Mouse (Mus musculus): ENCODE measurements around the gene Fyn. TPM values are rescaled to one million over a fixed set of nuclear protein-coding genes. Genes with fewer than 3 reads are reported as not detected.

Gene Fyn
- polyA plus RNA-seq (2012), result 21.0 and 21.1 TPM in 2 replicates

DNA sequence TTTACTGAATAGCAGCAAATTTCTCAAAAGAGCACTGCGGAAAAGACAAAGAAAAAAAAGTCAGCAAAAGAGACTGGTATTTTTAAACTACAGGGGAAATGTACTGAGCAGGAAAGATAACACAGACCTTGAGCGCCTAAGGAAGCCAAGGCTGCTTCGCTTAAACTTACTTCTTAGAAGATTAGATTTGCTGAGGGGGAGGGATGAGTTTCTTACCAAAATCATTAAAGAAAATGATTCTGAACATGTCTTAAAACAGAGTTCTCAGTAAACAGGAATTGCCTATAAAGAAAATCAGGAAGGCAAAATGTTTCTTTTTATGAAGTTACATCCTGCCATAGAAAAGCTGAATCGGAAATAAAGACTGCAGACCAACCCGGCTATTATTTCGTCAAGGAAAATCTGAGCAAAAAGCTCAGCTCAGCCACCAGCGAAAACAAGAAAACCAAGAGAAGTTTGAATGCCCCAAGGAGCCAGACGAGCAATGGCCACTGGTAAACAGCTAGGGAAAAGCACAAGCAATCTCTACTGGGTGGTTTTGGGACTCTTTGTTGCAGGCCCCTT is at the start of gene Fyn:
Fyn (plus strand) TSS at position 284 of the 564 bp plus-strand sequence.
- no peak for TF ChIP-seq GATA1 (IDR thresholded peaks at IDR 0.05; ENCODE audit: low read length)

DNA sequence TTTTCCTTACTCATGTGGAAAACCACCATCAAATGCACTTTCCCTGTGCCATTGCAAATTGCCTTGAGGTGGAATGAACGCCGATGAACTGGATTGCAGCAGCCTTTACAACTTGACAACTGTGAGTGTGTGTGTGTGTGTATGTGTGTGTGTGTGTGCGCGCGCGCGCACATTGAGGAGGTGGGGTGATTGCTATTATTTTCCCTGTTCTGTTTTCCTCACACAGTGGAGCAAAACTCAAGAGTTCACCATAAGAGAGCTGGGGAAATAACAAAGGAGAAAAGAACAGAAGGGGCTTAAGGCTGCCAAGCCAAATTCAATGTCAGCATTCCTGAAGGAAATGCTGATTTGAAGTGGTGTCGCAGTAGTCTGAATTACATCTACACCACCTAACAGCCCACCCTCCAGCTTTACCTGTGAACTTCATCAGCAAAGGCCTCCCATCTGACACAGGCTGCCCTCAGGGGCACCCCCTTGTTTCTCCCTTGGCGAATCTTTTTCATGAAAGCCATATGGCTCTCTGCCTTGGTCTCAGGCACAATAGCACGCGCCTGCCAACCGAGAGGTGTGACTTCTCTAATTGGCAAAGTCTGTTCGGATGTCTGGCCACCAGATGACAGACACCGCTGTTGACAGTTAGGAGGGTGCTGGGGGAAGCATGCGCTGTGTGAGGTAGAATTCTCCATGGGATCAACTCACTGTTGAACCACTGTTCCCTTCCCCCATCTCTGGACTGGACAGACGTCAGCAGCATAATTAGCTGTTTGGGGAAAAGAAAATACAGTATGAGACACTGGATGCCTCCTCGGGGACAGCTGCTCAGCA is 47.6 kb upstream of the Fyn start:
- TF ChIP-seq GATA1 (IDR thresholded peaks at IDR 0.05; ENCODE audit: low read length), result no peak

GRCm38 (mm10) chr10:39321623-39321985 is 47.1 kb upstream of the Fyn start:
- TF ChIP-seq GATA1 (IDR thresholded peaks at IDR 0.05; ENCODE audit: low read length), result no peak

DNA sequence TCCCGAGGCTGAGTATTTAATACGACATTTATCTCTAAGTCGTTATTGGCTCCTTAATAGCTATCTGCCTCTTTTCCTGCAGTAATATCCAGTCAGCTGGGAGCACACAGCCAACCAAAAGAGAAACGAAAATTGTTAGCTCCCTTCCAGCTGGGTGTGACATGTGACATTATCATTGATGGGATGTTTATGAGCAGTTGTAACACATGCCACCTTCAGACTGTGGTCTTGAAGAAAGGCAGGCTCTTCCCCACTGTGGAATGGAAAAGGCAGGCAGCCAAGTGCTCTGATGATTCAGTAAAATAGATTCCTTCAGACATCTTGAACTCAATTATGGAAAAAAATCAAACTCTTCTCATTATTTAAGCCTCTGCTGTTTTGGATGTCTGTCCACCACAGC is 46.5 kb upstream of the Fyn start:
- TF ChIP-seq GATA1 (IDR thresholded peaks at IDR 0.05; ENCODE audit: low read length), result no peak

- no peak for TF ChIP-seq GATA1 (IDR thresholded peaks at IDR 0.05; ENCODE audit: low read length)
Observed at GRCm38 (mm10) chr10:39324291-39324690, 44.4 kb upstream of the Fyn start.

DNA sequence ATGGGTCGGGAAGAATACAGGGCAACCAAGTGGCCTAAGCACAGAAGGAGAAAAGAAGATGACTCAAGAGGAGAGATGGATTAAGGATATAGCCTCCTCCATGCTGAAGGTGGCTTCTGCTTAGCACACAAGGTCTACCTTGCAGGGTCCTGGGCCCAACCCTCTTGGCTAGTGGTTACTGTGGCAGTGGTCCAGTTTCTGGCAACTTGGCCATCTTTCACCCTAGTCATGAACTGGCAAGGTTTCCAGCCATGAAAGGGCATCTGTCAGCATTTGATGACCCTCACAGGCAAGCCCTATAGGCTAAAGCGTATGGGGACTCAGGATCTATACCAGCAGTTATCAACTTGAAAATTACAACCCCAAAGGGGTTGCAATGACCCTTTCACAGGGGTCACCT is 40.0 kb upstream of the Fyn start:
- no peak for TF ChIP-seq GATA1 (IDR thresholded peaks at IDR 0.05; ENCODE audit: low read length)

DNA sequence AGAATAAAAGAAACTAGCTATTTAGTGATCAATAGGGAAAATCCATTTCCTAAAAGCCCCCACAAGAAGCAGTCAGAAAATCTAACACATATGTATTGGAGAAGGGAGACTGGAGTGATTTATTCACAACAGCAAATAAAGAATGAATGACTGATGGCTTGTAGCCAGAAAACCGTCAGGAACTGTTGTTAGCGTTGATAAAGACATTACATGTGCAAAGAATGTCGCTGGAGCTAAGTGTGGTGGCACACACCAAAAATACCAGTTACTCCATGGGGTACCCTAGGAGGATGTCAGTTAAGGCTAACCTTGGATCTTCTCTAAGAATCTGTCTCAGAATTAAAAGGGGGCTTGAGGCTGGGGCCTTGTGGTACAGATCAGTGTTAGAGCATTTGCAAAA is 34.3 kb upstream of the Fyn start:
- no peak for TF ChIP-seq GATA1 (IDR thresholded peaks at IDR 0.05; ENCODE audit: low read length)

DNA sequence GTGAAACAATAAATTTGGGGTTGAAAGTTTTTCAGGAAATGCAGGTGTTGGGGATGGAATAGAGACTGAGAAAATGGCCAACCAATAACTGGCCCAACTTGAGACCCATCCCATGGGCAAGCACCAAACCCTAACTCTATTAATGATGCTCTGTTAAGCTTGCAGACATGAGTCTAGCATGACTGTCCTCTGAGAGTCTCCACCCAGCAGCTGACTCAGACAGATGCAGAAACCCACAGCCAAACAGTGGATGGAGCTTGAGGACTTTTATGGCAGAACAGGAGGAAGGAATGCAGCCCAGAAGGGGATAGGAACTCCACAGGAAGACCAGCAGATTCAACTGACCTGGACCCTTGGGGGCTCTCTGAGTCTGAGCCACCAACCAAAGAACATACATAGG is 32.8 kb upstream of the Fyn start:
- no peak for TF ChIP-seq GATA1 (IDR thresholded peaks at IDR 0.05; ENCODE audit: low read length)

DNA sequence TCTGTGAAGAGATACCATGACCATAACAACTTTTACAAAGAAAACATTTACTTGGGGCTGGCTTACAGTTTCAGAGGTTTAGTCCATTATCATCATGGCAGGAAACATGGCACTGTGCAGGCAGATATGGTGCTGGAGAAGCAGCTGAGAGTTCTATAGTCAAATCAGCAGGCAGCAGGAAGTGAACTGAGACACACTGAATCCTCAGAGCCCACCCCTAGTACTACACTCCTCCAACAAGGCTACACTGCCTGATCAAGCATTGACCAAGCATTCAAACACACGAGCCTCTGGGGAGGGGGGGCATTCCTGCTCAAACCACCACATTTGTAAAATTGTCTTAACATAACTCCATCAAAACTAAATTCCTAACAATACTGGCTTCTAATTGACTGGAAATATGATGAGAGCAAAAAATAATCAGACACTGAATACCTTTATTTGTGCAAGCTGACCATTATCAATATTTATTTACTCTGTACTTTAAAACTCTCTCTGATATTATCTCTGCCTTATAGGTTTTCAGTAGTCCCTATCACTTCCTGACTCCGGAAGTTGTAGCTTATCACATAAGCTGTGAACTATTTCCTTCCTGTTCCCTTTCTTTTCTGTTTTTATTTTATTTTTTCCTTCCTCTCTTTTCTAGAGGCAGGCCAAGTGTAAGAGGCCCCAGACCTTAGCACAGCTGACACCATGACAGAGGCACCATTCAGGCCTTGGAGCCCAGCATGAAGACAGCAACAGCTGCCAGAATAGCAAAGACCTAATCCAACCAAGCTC is 29.3 kb upstream of the Fyn start:
- no peak for TF ChIP-seq GATA1 (IDR thresholded peaks at IDR 0.05; ENCODE audit: low read length)

- no peak for TF ChIP-seq GATA1 (IDR thresholded peaks at IDR 0.05; ENCODE audit: low read length)
Observed at GRCm38 (mm10) chr10:39339969-39340236, 28.8 kb upstream of the Fyn start.

DNA sequence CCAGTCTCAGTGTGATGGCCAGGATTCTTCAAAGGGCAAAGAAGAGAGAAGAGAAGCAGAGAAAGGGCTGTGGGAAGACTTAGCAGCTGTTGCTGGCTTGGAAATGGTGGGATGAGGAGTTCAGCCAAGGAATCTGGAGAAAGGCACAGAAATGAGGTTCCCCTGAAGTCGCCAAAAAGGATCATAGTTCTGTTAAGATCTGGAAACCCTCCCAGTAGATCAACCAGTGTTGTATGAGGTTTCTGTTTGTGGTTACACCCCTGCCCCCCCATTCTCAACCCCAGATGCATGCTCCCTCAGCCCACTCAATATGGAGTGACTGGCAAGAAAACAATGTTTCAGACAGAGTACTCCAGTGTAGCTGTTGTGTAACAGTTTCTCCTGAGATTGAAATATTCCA is 25.1 kb upstream of the Fyn start:
- TF ChIP-seq GATA1 (IDR thresholded peaks at IDR 0.05; ENCODE audit: low read length), result no peak

GRCm38 (mm10) chr10:39345921-39346320 is 22.7 kb upstream of the Fyn start:
- TF ChIP-seq GATA1 (IDR thresholded peaks at IDR 0.05; ENCODE audit: low read length), result no peak

DNA sequence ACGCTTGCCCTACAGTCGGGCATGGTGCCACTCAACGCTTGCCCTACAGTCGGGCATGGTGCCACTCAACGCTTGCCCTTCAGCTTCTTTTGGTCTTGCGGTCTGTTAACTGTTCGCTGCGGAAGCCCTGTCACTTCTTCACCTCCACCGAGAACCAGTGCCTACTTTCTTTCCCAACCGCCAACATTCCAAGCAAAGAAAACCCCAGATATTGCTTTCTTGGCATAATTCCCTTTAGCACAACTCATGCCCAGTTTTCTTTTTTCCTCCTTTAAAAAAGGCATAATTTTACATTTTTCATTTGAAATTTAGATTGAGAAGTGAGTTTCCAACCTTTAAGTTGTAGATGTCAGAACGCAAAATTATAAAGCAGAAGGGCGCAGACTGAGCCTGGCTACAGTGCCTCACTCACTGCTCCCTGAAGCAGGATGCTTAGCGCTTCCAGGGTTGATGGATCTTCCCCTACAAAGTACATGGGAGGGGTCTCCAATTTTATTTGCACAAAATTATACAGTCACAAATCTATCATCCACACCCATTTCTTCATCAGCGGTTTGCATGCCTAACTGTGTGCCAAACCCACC is 18.8 kb upstream of the Fyn start:
- TF ChIP-seq GATA1 (IDR thresholded peaks at IDR 0.05; ENCODE audit: low read length), result no peak

DNA sequence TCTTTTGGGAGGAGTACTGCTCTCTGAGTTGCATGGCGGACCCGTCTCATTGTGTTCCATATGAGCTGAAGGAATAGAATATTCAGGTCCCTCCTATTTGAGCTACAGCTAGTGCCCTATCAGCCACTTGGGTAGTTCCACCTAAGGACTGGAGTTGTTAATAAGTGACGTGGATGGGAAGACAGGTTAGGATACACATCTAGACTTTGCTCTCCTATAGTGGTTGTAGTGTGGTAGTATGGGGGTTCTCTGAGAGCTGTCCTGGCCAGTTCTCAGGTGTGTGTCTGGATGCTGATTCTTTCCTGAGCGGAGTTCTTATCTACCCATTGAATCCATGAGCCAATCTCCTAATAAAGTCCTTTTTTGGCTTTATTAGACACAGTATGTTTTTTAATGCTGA is 4.5 kb upstream of the Fyn start:
- no peak for TF ChIP-seq GATA1 (IDR thresholded peaks at IDR 0.05; ENCODE audit: low read length)

- TF ChIP-seq GATA1 (IDR thresholded peaks at IDR 0.05; ENCODE audit: low read length), result no peak
Observed at GRCm38 (mm10) chr10:39369502-39369931, 862 bp downstream of the Fyn start.
